Mouse (Mus musculus): ENCODE results near the gene Nrn1l. TPM values are rescaled to one million over a fixed set of nuclear protein-coding genes. Genes with fewer than 3 reads are reported as not detected.

Nrn1l gene
- polyA plus RNA-seq, 2 experiments: 0.45 to 2.2 TPM

DNA sequence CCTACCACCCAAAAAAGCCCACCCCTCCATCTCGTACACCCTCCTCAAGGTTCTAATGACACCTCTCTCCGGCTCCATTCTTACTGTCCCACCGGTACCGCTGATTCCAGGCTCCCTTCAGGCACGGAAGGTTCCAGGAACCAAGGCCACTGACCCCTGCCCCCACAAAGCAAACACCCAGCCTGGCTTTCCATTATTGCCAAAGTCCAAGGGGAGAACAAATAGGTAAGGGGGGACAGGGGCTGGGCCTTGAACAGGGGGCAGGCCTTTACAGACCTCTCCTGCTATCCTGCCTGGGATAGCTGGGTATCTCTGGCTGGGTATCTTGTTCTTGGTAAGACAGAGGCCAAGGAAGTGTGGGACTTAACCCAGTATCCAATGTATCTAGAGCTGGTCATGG is 49.2 kb downstream of the Nrn1l start:
- Histone ChIP-seq H3K27me3 (ENCODE audit: control insufficient read depth, insufficient read depth, low read length) (no peaks in the 10 kb centered on the region), H3K4me3 (replicated peaks; ENCODE audit: low read length) (no peak overlapping the region), H3K27ac (replicated peaks; ENCODE audit: low read depth, low read length) (no peak overlapping the region), H3K4me1 (ENCODE audit: control insufficient read depth, insufficient read depth, low read length) (peaks cover 7% of the 10 kb centered on the region), H3K9me3 (ENCODE audit: control insufficient read depth, low read length) (no peaks in the 10 kb centered on the region), H3K36me3 (ENCODE audit: control insufficient read depth, insufficient read depth, low read length) (peaks cover 78% of the 10 kb centered on the region), H3K4me2 (replicated peaks; ENCODE audit: low read depth, low read length, severe bottlenecking) (no peak overlapping the region), H3K9ac (ENCODE audit: low read depth, low read length, severe bottlenecking) (no peak overlapping the region)
- WGBS: 96% methylated on average over 5 of the region's 5 CpGs
- ATAC-seq (ENCODE audit: low FRiP score, low read depth): no peak
- no peak for DNase-seq (ENCODE audit: low spot score)
- TF ChIP-seq POLR2A (IDR thresholded peaks at IDR 0.05; ENCODE audit: borderline replicate concordance, extremely low read depth, insufficient read depth, insufficient read length): no peak

GRCm38 (mm10) chr8:105943321-105943739 is 50.0 kb downstream of the Nrn1l start, which contains the start of gene Lcat:
Lcat (minus strand) TSS chr8:105943382.
- no peaks in the 10 kb centered on the region for H3K9me3 ChIP-seq (ENCODE audit: control insufficient read depth, low read length)
- no peak within 1 kb of the TSS for H3K27ac ChIP-seq (replicated peaks; ENCODE audit: low read depth, low read length)
- H3K9ac ChIP-seq (ENCODE audit: low read depth, low read length, severe bottlenecking): no peak within 1 kb of the TSS
- WGBS: 97% methylated on average over 6 of the region's 8 CpGs
- no peaks in the 10 kb centered on the region for H3K27me3 ChIP-seq (ENCODE audit: control insufficient read depth, insufficient read depth, low read length)
- DNase-seq (ENCODE audit: low spot score) (no peak), ATAC-seq (ENCODE audit: low FRiP score, low read depth) (no peak)
- H3K4me3 ChIP-seq (replicated peaks; ENCODE audit: low read length): no peak within 1 kb of the TSS
- H3K36me3 ChIP-seq (ENCODE audit: control insufficient read depth, insufficient read depth, low read length): peaks cover 85% of the 10 kb centered on the region
- H3K4me2 ChIP-seq (replicated peaks; ENCODE audit: low read depth, low read length, severe bottlenecking): no peak within 1 kb of the TSS
- TF ChIP-seq POLR2A (IDR thresholded peaks at IDR 0.05; ENCODE audit: borderline replicate concordance, extremely low read depth, insufficient read depth, insufficient read length): no peak
- H3K4me1 ChIP-seq (ENCODE audit: control insufficient read depth, insufficient read depth, low read length): peaks cover 4% of the 10 kb centered on the region; the same call in 1 of the 2 replicates

Other genes starting within 250 kb of the Nrn1l start
- gene Carmil2, start 207.3 kb upstream of the Nrn1l start, polyA plus RNA-seq (2012; rRNA removed): 2.1 and 2.3 TPM in 2 replicates
- gene Carmil2, start 207.3 kb upstream of the Nrn1l start, polyA plus RNA-seq (2014; fragmentation: Nextera tagmentation; extraction: Ambion mirVana): 0.63 and 0.66 TPM in 2 replicates
- gene Acd, start 192.5 kb upstream of the Nrn1l start, polyA plus RNA-seq (2012; rRNA removed): 52.8 and 68.4 TPM in 2 replicates
- gene Acd, start 192.5 kb upstream of the Nrn1l start, polyA plus RNA-seq (2014; fragmentation: Nextera tagmentation; extraction: Ambion mirVana): 62.0 and 72.1 TPM in 2 replicates
- gene Pard6a, start 192.4 kb upstream of the Nrn1l start, polyA plus RNA-seq (2012; rRNA removed): 17.9 and 28.4 TPM in 2 replicates
- gene Pard6a, start 192.4 kb upstream of the Nrn1l start, polyA plus RNA-seq (2014; fragmentation: Nextera tagmentation; extraction: Ambion mirVana): 18.4 and 19.3 TPM in 2 replicates
- 0.18 TPM in 1 of 2 replicates, not detected in the other for gene 4933405L10Rik, start 185.9 kb upstream of the Nrn1l start, polyA plus RNA-seq (2012; rRNA removed)
- gene 4933405L10Rik, start 185.9 kb upstream of the Nrn1l start, polyA plus RNA-seq (2014; fragmentation: Nextera tagmentation; extraction: Ambion mirVana): 0.29 TPM in 1 of 2 replicates, not detected in the other
- gene Enkd1, start 185.4 kb upstream of the Nrn1l start, polyA plus RNA-seq (2012; rRNA removed): 43.3 and 45.4 TPM in 2 replicates
- gene Enkd1, start 185.4 kb upstream of the Nrn1l start, polyA plus RNA-seq (2014; fragmentation: Nextera tagmentation; extraction: Ambion mirVana): 19.8 and 22.8 TPM in 2 replicates
- 10.5 and 11.7 TPM in 2 replicates for gene Gfod2, start 134.9 kb upstream of the Nrn1l start, polyA plus RNA-seq (2012; rRNA removed)
- gene Gfod2, start 134.9 kb upstream of the Nrn1l start, polyA plus RNA-seq (2014; fragmentation: Nextera tagmentation; extraction: Ambion mirVana): 13.6 and 17.7 TPM in 2 replicates
- gene Ranbp10, start 66.2 kb upstream of the Nrn1l start, polyA plus RNA-seq (2012; rRNA removed): 31.3 and 37.4 TPM in 2 replicates
- 12.2 and 15.0 TPM in 2 replicates for gene Ranbp10, start 66.2 kb upstream of the Nrn1l start, polyA plus RNA-seq (2014; fragmentation: Nextera tagmentation; extraction: Ambion mirVana)
- 0.06 and 0.19 TPM in 2 replicates for gene Tsnaxip1, start 65.8 kb upstream of the Nrn1l start, polyA plus RNA-seq (2012; rRNA removed)
- 0.18 and 0.62 TPM in 2 replicates for gene Tsnaxip1, start 65.8 kb upstream of the Nrn1l start, polyA plus RNA-seq (2014; fragmentation: Nextera tagmentation; extraction: Ambion mirVana)
- gene Cenpt, start 40.3 kb upstream of the Nrn1l start, polyA plus RNA-seq (2012; rRNA removed): 92.2 and 98.0 TPM in 2 replicates
- 41.5 and 45.7 TPM in 2 replicates for gene Cenpt, start 40.3 kb upstream of the Nrn1l start, polyA plus RNA-seq (2014; fragmentation: Nextera tagmentation; extraction: Ambion mirVana)
- gene Thap11, start 38.4 kb upstream of the Nrn1l start, polyA plus RNA-seq (2012; rRNA removed): 70.7 and 83.1 TPM in 2 replicates
- gene Thap11, start 38.4 kb upstream of the Nrn1l start, polyA plus RNA-seq (2014; fragmentation: Nextera tagmentation; extraction: Ambion mirVana): 62.5 and 68.4 TPM in 2 replicates
- gene Nutf2, start 33.0 kb upstream of the Nrn1l start, polyA plus RNA-seq (2012; rRNA removed): 239 and 249 TPM in 2 replicates
- gene Nutf2, start 33.0 kb upstream of the Nrn1l start, polyA plus RNA-seq (2014; fragmentation: Nextera tagmentation; extraction: Ambion mirVana): 259 and 271 TPM in 2 replicates
- gene Edc4, start 12.7 kb upstream of the Nrn1l start, polyA plus RNA-seq (2012; rRNA removed): 91.8 and 127 TPM in 2 replicates
- 39.6 and 49.1 TPM in 2 replicates for gene Edc4, start 12.7 kb upstream of the Nrn1l start, polyA plus RNA-seq (2014; fragmentation: Nextera tagmentation; extraction: Ambion mirVana)
- 57.2 and 82.7 TPM in 2 replicates for gene Pskh1, start 6.9 kb downstream of the Nrn1l start, polyA plus RNA-seq (2012; rRNA removed)
- 33.1 and 37.6 TPM in 2 replicates for gene Pskh1, start 6.9 kb downstream of the Nrn1l start, polyA plus RNA-seq (2014; fragmentation: Nextera tagmentation; extraction: Ambion mirVana)
- 4.1 and 5.7 TPM in 2 replicates for gene Ctrl, start 40.3 kb downstream of the Nrn1l start, polyA plus RNA-seq (2012; rRNA removed)
- 0.88 and 1.7 TPM in 2 replicates for gene Ctrl, start 40.3 kb downstream of the Nrn1l start, polyA plus RNA-seq (2014; fragmentation: Nextera tagmentation; extraction: Ambion mirVana)
- gene Psmb10, start 44.9 kb downstream of the Nrn1l start, polyA plus RNA-seq (2012; rRNA removed): 31.8 and 45.8 TPM in 2 replicates
- 37.8 and 38.8 TPM in 2 replicates for gene Psmb10, start 44.9 kb downstream of the Nrn1l start, polyA plus RNA-seq (2014; fragmentation: Nextera tagmentation; extraction: Ambion mirVana)
- 15.9 and 18.5 TPM in 2 replicates for gene Lcat, start 49.8 kb downstream of the Nrn1l start, polyA plus RNA-seq (2012; rRNA removed)
- 1.9 and 3.0 TPM in 2 replicates for gene Lcat, start 49.8 kb downstream of the Nrn1l start, polyA plus RNA-seq (2014; fragmentation: Nextera tagmentation; extraction: Ambion mirVana)
- gene Slc12a4, start 72.5 kb downstream of the Nrn1l start, polyA plus RNA-seq (2012; rRNA removed): 116 and 135 TPM in 2 replicates
- 46.0 and 56.2 TPM in 2 replicates for gene Slc12a4, start 72.5 kb downstream of the Nrn1l start, polyA plus RNA-seq (2014; fragmentation: Nextera tagmentation; extraction: Ambion mirVana)
- gene Dpep3, start 85.9 kb downstream of the Nrn1l start, polyA plus RNA-seq (2012; rRNA removed): not detected in 2 replicates
- gene Dpep3, start 85.9 kb downstream of the Nrn1l start, polyA plus RNA-seq (2014; fragmentation: Nextera tagmentation; extraction: Ambion mirVana): 0.11 TPM in 1 of 2 replicates, not detected in the other
- gene Dus2, start 97.8 kb downstream of the Nrn1l start, polyA plus RNA-seq (2012; rRNA removed): 24.4 and 25.6 TPM in 2 replicates
- 22.4 and 25.0 TPM in 2 replicates for gene Dus2, start 97.8 kb downstream of the Nrn1l start, polyA plus RNA-seq (2014; fragmentation: Nextera tagmentation; extraction: Ambion mirVana)
- gene Dpep2nb, start 112.4 kb downstream of the Nrn1l start, polyA plus RNA-seq (2012; rRNA removed): 0.05 TPM in 1 of 2 replicates, not detected in the other
- gene Dpep2nb, start 112.4 kb downstream of the Nrn1l start, polyA plus RNA-seq (2014; fragmentation: Nextera tagmentation; extraction: Ambion mirVana): 0.17 TPM in 1 of 2 replicates, not detected in the other
- 12.9 and 14.9 TPM in 2 replicates for gene Ddx28, start 118.3 kb downstream of the Nrn1l start, polyA plus RNA-seq (2012; rRNA removed)
- 17.2 and 19.5 TPM in 2 replicates for gene Ddx28, start 118.3 kb downstream of the Nrn1l start, polyA plus RNA-seq (2014; fragmentation: Nextera tagmentation; extraction: Ambion mirVana)
- 27.2 and 31.6 TPM in 2 replicates for gene Nfatc3, start 165.3 kb downstream of the Nrn1l start, polyA plus RNA-seq (2012; rRNA removed)
- gene Nfatc3, start 165.3 kb downstream of the Nrn1l start, polyA plus RNA-seq (2014; fragmentation: Nextera tagmentation; extraction: Ambion mirVana): 7.8 and 9.6 TPM in 2 replicates
- 29.5 and 34.3 TPM in 2 replicates for gene Esrp2, start 243.4 kb downstream of the Nrn1l start, polyA plus RNA-seq (2012; rRNA removed)
- gene Esrp2, start 243.4 kb downstream of the Nrn1l start, polyA plus RNA-seq (2014; fragmentation: Nextera tagmentation; extraction: Ambion mirVana): 38.8 and 38.9 TPM in 2 replicates